Mouse (Mus musculus) heart, postnatal 0 days (tissue): ENCODE results near the gene Sned1. TPM values are rescaled to one million over a fixed set of nuclear protein-coding genes. Genes with fewer than 3 reads are reported as not detected.

Experiments
- ATAC-seq: fragments of 200-750 bp; cut with Nextera tagmentation; 2 replicates; pipeline ENCODE4 v1.8.0; 2017; ENCODE audit warnings: low read depth, moderate number of reproducible peaks, moderate library complexity; ENCODE audit not compliant: insufficient read depth
- DNase-seq: peaks from one replicate; pipeline ENCODE4 v3.0.0-alpha.2; 2016; ENCODE audit warnings: low spot score
- H3K27ac ChIP-seq: fragments of 300-500 bp; sonication (generic); 2 replicates; pipeline ENCODE4 v1.5.1; 2014; ENCODE audit warnings: low read depth, mild to moderate bottlenecking
- H3K27me3 ChIP-seq: fragments of 300-500 bp; sonication (generic); 2 replicates; pipeline ENCODE4 v1.6.1; 2014; ENCODE audit warnings: low read length, mixed read lengths; ENCODE audit not compliant: control insufficient read depth, insufficient read depth
- H3K36me3 ChIP-seq: fragments of 300-500 bp; sonication (generic); replicated peaks from 2 replicates; pipeline ENCODE4 v1.6.1; 2014; ENCODE audit warnings: low read length, mixed read lengths; ENCODE audit not compliant: control insufficient read depth, insufficient read depth
- H3K4me1 ChIP-seq: fragments of 300-500 bp; sonication (generic); 2 replicates; pipeline ENCODE4 v1.6.1; 2014; ENCODE audit warnings: antibody characterized with exemption; ENCODE audit not compliant: control insufficient read depth, insufficient read depth
- H3K4me2 ChIP-seq: fragments of 300-500 bp; sonication (generic); 2 replicates; pipeline ENCODE4 v1.6.1; 2014; ENCODE audit warnings: low read depth, mild to moderate bottlenecking, low read length, moderate library complexity
- H3K4me3 ChIP-seq: fragments of 300-500 bp; sonication (generic); 2 replicates; pipeline ENCODE4 v1.5.1; 2014; ENCODE audit warnings: low read depth, low read length
- H3K9ac ChIP-seq: fragments of 300-500 bp; sonication (generic); replicated peaks from 2 replicates; pipeline ENCODE4 v1.6.1; 2014; ENCODE audit warnings: low read depth, low read length, mixed read lengths
- H3K9me3 ChIP-seq: fragments of 300-500 bp; sonication (generic); replicated peaks from 2 replicates; pipeline ENCODE4 v1.6.1; 2016; ENCODE audit warnings: low read length; ENCODE audit not compliant: control insufficient read depth
- CTCF ChIP-seq: IDR thresholded peaks from 2 replicates; pipeline ENCODE4 v1.5.1; 2016; ENCODE audit warnings: antibody characterized with exemption, control low read depth, low read depth
- EP300 ChIP-seq: IDR thresholded peaks from 2 replicates; pipeline ENCODE4 v1.6.1; 2016; ENCODE audit warnings: antibody characterized with exemption, low read depth
- WGBS: fragments of 180-500 bp; shearing (Covaris S2); extraction: QIAGEN DNeasy Blood & Tissue Kit; methylation state at CpG from one replicate; pipeline ENCODE4 v1.1.7; 2014; 5-methylcytosine and 5-hydroxymethylcytosine counted together
- polyA plus RNA-seq: library from polyadenylated mRNA; unstranded; fragments of >200 nt; fragmentation: Nextera tagmentation; extraction: Ambion mirVana; gene quantifications from 2 replicates; pipeline ENCODE4 v1.2.1, GENCODE M21; 2015
- total RNA-seq: library from RNA; depleted of rRNA; stranded (reverse); fragments of >200 nt; gene quantifications from 2 replicates; pipeline ENCODE4 v1.2.3, GENCODE M21; 2014; ENCODE audit warnings: low replicate concordance

Sned1 gene
- total and polyA plus RNA-seq, 2 experiments from 2014 or later: 3.9 to 43.7 TPM

GRCm38 (mm10) chr1:93272409-93272821 lies 36.8 kb downstream of the Sned1 start:
- no peaks in the 10 kb centered on the region for H3K4me1 ChIP-seq
- DNase-seq: peak; percentile 55
- no peak overlapping the region for H3K9ac ChIP-seq
- no peaks in the 10 kb centered on the region for H3K9me3 ChIP-seq
- no peaks in the 10 kb centered on the region for H3K27me3 ChIP-seq
- no peak for ATAC-seq
- TF ChIP-seq EP300 (no peak), CTCF (no peak)
- no peak overlapping the region for H3K4me2 ChIP-seq
- no peaks in the 10 kb centered on the region for H3K36me3 ChIP-seq
- 4% methylated on average over 15 of the region's 16 CpGs for WGBS
- H3K27ac ChIP-seq: no peak overlapping the region
- no peak overlapping the region for H3K4me3 ChIP-seq

GRCm38 (mm10) chr1:93275561-93275960 lies 39.9 kb downstream of the Sned1 start:
- TF ChIP-seq EP300: no peak
- TF ChIP-seq CTCF: no peak
- Histone ChIP-seq H3K4me2 (no peak overlapping the region), H3K4me1 (no peaks in the 10 kb centered on the region), H3K4me3 (no peak overlapping the region), H3K27me3 (no peaks in the 10 kb centered on the region), H3K9me3 (no peaks in the 10 kb centered on the region), H3K27ac (no peak overlapping the region), H3K36me3 (no peaks in the 10 kb centered on the region), H3K9ac (no peak overlapping the region)
- 71% methylated on average over 6 of the region's 6 CpGs for WGBS
- ATAC-seq (no peak), DNase-seq (no peak)

DNA sequence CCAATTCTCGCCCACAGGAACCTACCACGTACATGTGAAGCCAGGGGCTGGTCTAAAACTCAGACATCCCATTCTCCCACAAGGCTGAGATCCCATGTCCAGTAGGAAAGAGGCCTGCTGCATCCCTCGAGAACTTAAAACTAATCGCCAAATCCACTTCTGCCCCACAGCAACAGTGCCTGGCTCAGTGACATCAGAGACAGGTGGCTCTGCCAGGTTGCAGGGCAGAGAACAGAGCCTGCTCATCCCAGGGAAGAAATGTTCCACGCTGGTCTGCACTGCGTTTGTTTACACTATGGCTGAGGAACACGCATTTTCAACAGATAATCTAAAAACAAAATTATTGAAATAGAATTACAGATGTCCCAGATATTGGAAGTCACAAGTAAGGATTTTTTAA lies 41.4 kb downstream of the Sned1 start:
- no peak overlapping the region for H3K4me2 ChIP-seq
- no peaks in the 10 kb centered on the region for H3K27me3 ChIP-seq
- DNase-seq (no peak), ATAC-seq (no peak)
- H3K9ac ChIP-seq: no peak overlapping the region
- no peaks in the 10 kb centered on the region for H3K4me1 ChIP-seq
- TF ChIP-seq CTCF: no peak
- no peak for TF ChIP-seq EP300
- no peak overlapping the region for H3K4me3 ChIP-seq
- 72% methylated on average over 7 of the region's 7 CpGs for WGBS
- H3K27ac ChIP-seq: no peak overlapping the region
- H3K9me3 ChIP-seq: no peaks in the 10 kb centered on the region
- no peaks in the 10 kb centered on the region for H3K36me3 ChIP-seq

GRCm38 (mm10) chr1:93289678-93290214 lies 54.1 kb downstream of the Sned1 start:
- ATAC-seq (no peak), DNase-seq (no peak)
- Histone ChIP-seq H3K4me3 (no peak overlapping the region), H3K9me3 (no peaks in the 10 kb centered on the region), H3K4me1 (no peaks in the 10 kb centered on the region), H3K36me3 (no peaks in the 10 kb centered on the region), H3K27me3 (no peaks in the 10 kb centered on the region), H3K27ac (no peak overlapping the region), H3K4me2 (no peak overlapping the region), H3K9ac (no peak overlapping the region)
- WGBS: 47% methylated on average over 3 of the region's 3 CpGs
- TF ChIP-seq CTCF (no peak), EP300 (no peak)

- no peak for ATAC-seq
- no peaks in the 10 kb centered on the region for H3K4me1 ChIP-seq
- H3K4me3 ChIP-seq: no peak overlapping the region
- no peaks in the 10 kb centered on the region for H3K27me3 ChIP-seq
- TF ChIP-seq CTCF: no peak
- no peak for TF ChIP-seq EP300
- whole genome bisulfite sequencing: 63% methylated on average over 4 of the region's 4 CpGs
- no peak overlapping the region for H3K4me2 ChIP-seq
- peaks cover 5% of the 10 kb centered on the region; the same call in 1 of the 2 replicates for H3K36me3 ChIP-seq
- no peak for DNase-seq
- no peak overlapping the region for H3K27ac ChIP-seq
- H3K9me3 ChIP-seq: no peaks in the 10 kb centered on the region
- no peak overlapping the region for H3K9ac ChIP-seq
Observed at GRCm38 (mm10) chr1:93290956-93291355, 55.3 kb downstream of the Sned1 start.

- Histone ChIP-seq H3K4me1 (no peaks in the 10 kb centered on the region), H3K4me2 (no peak overlapping the region), H3K4me3 (no peak overlapping the region), H3K36me3 (peaks cover 10% of the 10 kb centered on the region; the same call in 1 of the 2 replicates), H3K27ac (no peak overlapping the region), H3K9ac (no peak overlapping the region), H3K9me3 (no peaks in the 10 kb centered on the region), H3K27me3 (no peaks in the 10 kb centered on the region)
- 73% methylated on average over 1 of the region's 1 CpGs for WGBS
- DNase-seq (no peak), ATAC-seq (no peak)
- TF ChIP-seq CTCF (no peak), EP300 (no peak)
Observed at GRCm38 (mm10) chr1:93291591-93291990, 56.0 kb downstream of the Sned1 start.
